Mouse (Mus musculus) liver, embryonic 16.5 days (tissue): ENCODE data around the gene Ubap2. TPM values are rescaled to one million over a fixed set of nuclear protein-coding genes. Genes with fewer than 3 reads are reported as not detected.

Experiments used
- ATAC-seq: fragments of 200-750 bp; cut with Nextera tagmentation; 2 replicates; pipeline ENCODE4 v1.8.0; 2017; ENCODE audit warnings: low read depth, mild to moderate bottlenecking, moderate number of reproducible peaks, moderate library complexity
- H3K27ac ChIP-seq: fragments of 300-500 bp; sonication (generic); 2 replicates; pipeline ENCODE4 v1.5.1; 2014; ENCODE audit warnings: mild to moderate bottlenecking, low read length
- H3K27me3 ChIP-seq: fragments of 300-500 bp; sonication (generic); 2 replicates; pipeline ENCODE4 v1.6.1; 2014; ENCODE audit warnings: low read depth, low read length, mixed read lengths; ENCODE audit not compliant: control insufficient read depth, insufficient read depth
- H3K36me3 ChIP-seq: fragments of 300-500 bp; sonication (generic); 2 replicates; pipeline ENCODE4 v1.6.1; 2014; ENCODE audit warnings: mild to moderate bottlenecking; ENCODE audit not compliant: control insufficient read depth, insufficient read depth
- H3K4me1 ChIP-seq: fragments of 300-500 bp; sonication (generic); 2 replicates; pipeline ENCODE4 v1.6.1; 2014; ENCODE audit warnings: low read depth, low read length, mixed read lengths; ENCODE audit not compliant: control insufficient read depth
- H3K4me2 ChIP-seq: fragments of 300-500 bp; sonication (generic); 2 replicates; pipeline ENCODE4 v1.6.1; 2014; ENCODE audit warnings: low read depth, low read length, mixed read lengths
- H3K4me3 ChIP-seq: fragments of 300-500 bp; sonication (generic); 2 replicates; pipeline ENCODE4 v1.5.1; 2014; ENCODE audit warnings: low read depth, mild to moderate bottlenecking, low read length
- H3K9ac ChIP-seq: fragments of 300-500 bp; sonication (generic); 2 replicates; pipeline ENCODE4 v1.6.1; 2014; ENCODE audit warnings: low read depth, low read length
- H3K9me3 ChIP-seq: fragments of 300-500 bp; sonication (generic); replicated peaks from 2 replicates; pipeline ENCODE4 v1.6.1; 2016; ENCODE audit warnings: low read length; ENCODE audit not compliant: control insufficient read depth
- WGBS: fragments of 180-500 bp; shearing (Covaris S2); extraction: QIAGEN DNeasy Blood & Tissue Kit; methylation state at CpG from one replicate; pipeline ENCODE4 v1.1.7; 2014; ENCODE audit not compliant: insufficient replicate concordance; 5-methylcytosine and 5-hydroxymethylcytosine counted together
- polyA plus RNA-seq: library from polyadenylated mRNA; unstranded; fragments of >200 nt; fragmentation: Nextera tagmentation; extraction: Ambion mirVana; gene quantifications from 2 replicates; pipeline ENCODE4 v1.2.1, GENCODE M21; 2015

Gene Ubap2
- polyA plus RNA-seq, 1 experiment from 2014 or later: 23.9 TPM

GRCm38 (mm10) chr4:41245408-41245807, 29.5 kb downstream of the Ubap2 start:
- Histone ChIP-seq H3K27ac (no peak overlapping the region), H3K4me2 (no peak overlapping the region), H3K4me3 (no peak overlapping the region), H3K36me3 (peaks cover 16% of the 10 kb centered on the region), H3K9me3 (no peaks in the 10 kb centered on the region), H3K4me1 (no peaks in the 10 kb centered on the region), H3K27me3 (no peaks in the 10 kb centered on the region), H3K9ac (no peak overlapping the region)
- WGBS: 83% methylated on average over 2 of the region's 2 CpGs
- ATAC-seq: no peak

- no peak for ATAC-seq
- no peak overlapping the region for H3K4me3 ChIP-seq
- no peak overlapping the region for H3K27ac ChIP-seq
- H3K36me3 ChIP-seq: peaks cover 4% of the 10 kb centered on the region; the same call in 1 of the 2 replicates
- no peaks in the 10 kb centered on the region for H3K27me3 ChIP-seq
- WGBS: 78% methylated on average over 3 of the region's 3 CpGs
- H3K4me1 ChIP-seq: no peaks in the 10 kb centered on the region
- no peaks in the 10 kb centered on the region for H3K9me3 ChIP-seq
- no peak overlapping the region for H3K9ac ChIP-seq
- H3K4me2 ChIP-seq: no peak overlapping the region
Observed at GRCm38 (mm10) chr4:41240916-41241315, 34.0 kb downstream of the Ubap2 start.

DNA sequence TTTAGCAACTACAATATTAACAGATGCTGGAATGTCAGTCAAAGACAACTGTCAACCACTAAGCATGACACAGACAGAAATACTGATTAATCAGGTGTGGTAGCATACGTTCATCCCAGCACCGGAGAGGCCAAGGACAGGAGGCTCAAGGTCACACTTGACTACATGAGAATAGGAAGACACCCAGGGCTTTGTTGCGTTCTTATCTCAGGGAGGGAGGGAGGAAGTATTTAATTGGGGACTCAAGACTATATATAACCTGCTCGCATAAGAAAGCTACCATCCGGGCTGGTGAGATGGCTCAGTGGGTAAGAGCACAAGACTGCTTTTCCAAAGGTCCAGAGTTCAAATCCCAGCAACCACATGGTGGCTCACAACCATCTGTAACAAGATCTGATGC, 39.3 kb downstream of the Ubap2 start:
- 65% methylated on average over 5 of the region's 5 CpGs for WGBS
- Histone ChIP-seq H3K36me3 (peaks cover 24% of the 10 kb centered on the region), H3K9ac (no peak overlapping the region), H3K4me2 (no peak overlapping the region), H3K4me1 (no peaks in the 10 kb centered on the region), H3K27me3 (no peaks in the 10 kb centered on the region), H3K4me3 (no peak overlapping the region), H3K27ac (no peak overlapping the region), H3K9me3 (no peaks in the 10 kb centered on the region)
- ATAC-seq: no peak

GRCm38 (mm10) chr4:41226351-41226750, 48.6 kb downstream of the Ubap2 start:
- Histone ChIP-seq H3K4me2 (no peak overlapping the region), H3K4me1 (no peaks in the 10 kb centered on the region), H3K36me3 (peaks cover 59% of the 10 kb centered on the region), H3K27me3 (no peaks in the 10 kb centered on the region), H3K9ac (no peak overlapping the region), H3K4me3 (no peak overlapping the region), H3K27ac (no peak overlapping the region), H3K9me3 (no peaks in the 10 kb centered on the region)
- no peak for ATAC-seq
- 73% methylated on average over 3 of the region's 3 CpGs for WGBS

- no peak overlapping the region for H3K4me3 ChIP-seq
- no peak overlapping the region for H3K9ac ChIP-seq
- H3K4me2 ChIP-seq: no peak overlapping the region
- H3K27ac ChIP-seq: no peak overlapping the region
- H3K27me3 ChIP-seq: no peaks in the 10 kb centered on the region
- H3K36me3 ChIP-seq: peaks cover 62% of the 10 kb centered on the region
- 81% methylated on average over 1 of the region's 1 CpGs for WGBS
- no peaks in the 10 kb centered on the region for H3K9me3 ChIP-seq
- H3K4me1 ChIP-seq: no peaks in the 10 kb centered on the region
- ATAC-seq: no peak
Observed at GRCm38 (mm10) chr4:41225412-41225811, 49.5 kb downstream of the Ubap2 start.

GRCm38 (mm10) chr4:41208050-41208449, 66.9 kb downstream of the Ubap2 start:
- Histone ChIP-seq H3K27ac (no peak overlapping the region), H3K9ac (no peak overlapping the region), H3K4me1 (no peaks in the 10 kb centered on the region), H3K9me3 (no peaks in the 10 kb centered on the region), H3K4me3 (no peak overlapping the region), H3K4me2 (no peak overlapping the region), H3K27me3 (no peaks in the 10 kb centered on the region), H3K36me3 (peaks cover 63% of the 10 kb centered on the region)
- 75% methylated on average over 4 of the region's 4 CpGs for WGBS
- ATAC-seq: no peak

DNA sequence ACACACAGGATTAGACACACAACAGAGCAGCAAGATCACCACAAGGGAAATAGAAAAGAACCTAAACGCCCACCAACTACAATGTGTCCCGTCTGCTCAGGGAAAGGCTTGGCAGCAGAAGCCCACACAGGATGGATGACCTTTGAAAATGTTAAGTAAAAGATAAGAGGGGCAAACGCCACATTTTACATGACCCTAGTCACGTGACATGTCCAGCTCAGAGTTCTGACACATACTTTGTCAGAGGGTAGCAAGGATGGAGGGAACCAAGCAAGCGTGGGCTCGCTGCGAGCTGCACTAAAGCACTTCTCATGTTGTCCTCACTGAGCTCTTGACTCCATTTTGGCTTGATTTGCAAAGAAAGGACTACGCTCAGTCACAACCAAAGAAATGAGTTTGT, 69.2 kb downstream of the Ubap2 start:
- ATAC-seq: no peak
- WGBS: 80% methylated on average over 8 of the region's 8 CpGs

GRCm38 (mm10) chr4:41202135-41202534, 72.8 kb downstream of the Ubap2 start:
- 83% methylated on average over 8 of the region's 8 CpGs for WGBS
- Histone ChIP-seq H3K9ac (no peak overlapping the region), H3K4me3 (no peak overlapping the region), H3K27ac (no peak overlapping the region), H3K27me3 (no peaks in the 10 kb centered on the region), H3K4me2 (no peak overlapping the region), H3K4me1 (no peaks in the 10 kb centered on the region), H3K9me3 (no peaks in the 10 kb centered on the region), H3K36me3 (peaks cover 78% of the 10 kb centered on the region)
- ATAC-seq: no peak

More for the DNA sequence above, 69.2 kb downstream of the Ubap2 start:
- no peak overlapping the region for H3K4me3 ChIP-seq
- no peaks in the 10 kb centered on the region for H3K27me3 ChIP-seq
- H3K9ac ChIP-seq: no peak overlapping the region
- H3K27ac ChIP-seq: no peak overlapping the region
- no peak overlapping the region for H3K4me2 ChIP-seq
- H3K4me1 ChIP-seq: no peaks in the 10 kb centered on the region
- H3K9me3 ChIP-seq: no peaks in the 10 kb centered on the region
- peaks cover 80% of the 10 kb centered on the region for H3K36me3 ChIP-seq

DNA sequence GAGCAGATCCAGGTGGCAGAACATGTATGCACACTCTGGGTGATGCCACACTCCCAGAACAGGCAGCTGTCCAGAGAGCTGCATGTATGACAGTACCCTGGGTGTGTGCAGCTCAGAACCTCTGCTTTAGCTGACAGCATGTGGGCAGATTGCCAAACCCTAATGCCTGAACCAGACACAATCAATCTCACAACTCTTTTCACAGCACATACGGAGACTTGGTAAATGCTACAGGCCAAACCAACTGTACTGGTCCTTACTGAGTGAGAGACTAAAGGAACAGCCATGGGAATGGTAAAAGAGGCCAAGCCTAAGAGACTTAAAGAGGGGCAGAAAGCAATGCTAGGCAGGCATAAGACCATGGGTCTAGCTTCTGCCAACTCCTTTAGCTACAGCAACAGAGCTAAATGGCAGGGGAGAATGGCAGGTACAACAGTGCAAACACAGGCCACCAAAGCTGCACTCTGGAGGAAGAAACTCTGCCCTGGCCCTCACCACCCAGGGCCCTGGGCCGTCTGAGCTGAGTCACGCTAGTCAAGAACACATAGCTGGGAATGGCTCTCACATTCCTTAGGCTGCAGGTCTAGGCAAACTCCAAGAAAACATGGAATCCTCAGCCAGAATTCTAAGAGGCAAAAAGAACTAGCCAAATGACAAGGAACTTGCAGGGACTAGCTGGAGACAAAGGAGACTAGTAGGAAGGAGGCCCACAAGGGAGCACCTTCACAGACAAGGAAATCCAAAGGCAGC, 77.9 kb downstream of the Ubap2 start:
- Histone ChIP-seq H3K27ac (no peak overlapping the region), H3K9me3 (no peaks in the 10 kb centered on the region), H3K4me2 (no peak overlapping the region), H3K27me3 (no peaks in the 10 kb centered on the region), H3K4me1 (no peaks in the 10 kb centered on the region), H3K4me3 (no peak overlapping the region), H3K9ac (no peak overlapping the region), H3K36me3 (peaks cover 69% of the 10 kb centered on the region)
- ATAC-seq: no peak
- WGBS: 81% methylated on average over 3 of the region's 3 CpGs
